Mouse (Mus musculus): ENCODE measurements at regions not wholly inside any gene's neighbourhood (a gene's known extent, or its start where the extent isn't known, plus 50 kb on each side); places are given as distances from the start of the nearest gene placed in this dataset.
"Not testable (repeated sequence)": the region's sequence is repeated elsewhere in the genome, so short reads cannot be mapped to it uniquely, and the experiment has no call there.

DNA sequence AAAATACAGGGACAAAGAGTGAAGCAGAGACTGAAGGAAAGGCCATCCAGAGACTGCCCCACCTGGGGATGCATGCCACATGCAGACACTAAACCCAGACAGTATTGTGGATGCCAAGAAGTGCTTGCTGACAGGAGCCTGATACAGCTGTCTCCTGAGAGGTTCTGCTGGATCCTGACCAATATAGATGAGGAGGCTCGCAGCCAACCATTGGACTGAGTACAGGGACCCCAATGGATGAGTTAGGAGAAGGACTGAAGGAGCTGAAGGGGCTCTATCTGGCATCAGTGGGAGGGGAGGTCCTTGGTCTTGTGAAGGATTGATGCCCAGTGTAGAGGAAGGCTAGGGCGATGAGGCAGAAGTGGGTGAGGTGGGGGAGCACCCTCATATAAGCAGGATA, 514.4 kb downstream of the Gja1 start:
- DNase-seq (ENCODE audit: low spot score): not testable (repeated sequence)

DNA sequence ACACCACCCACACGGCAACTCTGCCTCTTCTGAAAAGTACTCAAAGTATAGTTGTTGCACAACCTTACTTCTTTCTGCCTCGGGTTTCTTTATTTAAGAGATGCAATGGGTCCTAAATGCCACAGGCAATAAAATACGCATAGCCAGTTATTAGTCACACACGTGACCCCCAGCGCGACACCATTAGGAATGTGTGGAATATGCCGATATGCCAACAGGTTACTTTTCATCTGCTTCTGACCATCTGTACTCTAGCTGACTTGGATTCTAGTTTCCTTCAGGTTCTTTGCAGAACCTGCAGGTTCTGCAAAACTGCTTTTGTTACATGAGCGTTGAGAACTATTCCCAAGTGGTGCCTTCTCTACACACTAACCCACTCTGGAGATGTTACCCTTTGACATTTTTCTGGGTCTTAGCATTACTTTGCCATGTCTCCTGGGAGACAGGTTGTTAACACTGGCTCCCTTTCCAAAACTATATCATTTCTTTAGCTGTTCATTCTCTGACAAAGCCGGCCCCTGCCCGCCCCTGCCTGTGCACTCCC, 515.6 kb downstream of the Gja1 start:
- DNase-seq (ENCODE audit: low spot score): no peak

- no peak for DNase-seq (ENCODE audit: low spot score)
These were observed 516.1 kb downstream of the Gja1 start for GRCm38 (mm10) chr10:56893210-56893705.

- DNase-seq (ENCODE audit: low spot score): no peak
These were observed 522.6 kb downstream of the Gja1 start for GRCm38 (mm10) chr10:56899640-56900274.

DNA sequence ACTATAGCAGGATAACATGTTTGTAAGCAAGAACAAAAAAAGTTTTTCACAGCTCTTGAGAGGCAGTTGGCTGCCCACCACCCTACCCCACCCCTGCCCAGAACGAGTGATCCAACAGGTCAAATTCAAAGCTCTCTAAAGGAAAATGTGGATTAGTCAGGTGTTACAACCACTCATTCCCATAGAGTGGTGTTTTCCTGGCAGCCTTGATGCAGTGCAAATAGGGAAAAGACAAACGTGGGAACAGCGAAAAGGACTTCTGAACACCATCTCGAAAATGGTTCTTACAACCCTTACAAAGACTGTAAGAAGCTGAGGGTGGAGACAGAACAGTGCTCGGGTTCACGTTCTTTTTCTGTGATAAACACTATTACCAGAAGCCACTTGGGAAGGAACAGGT, 523.8 kb downstream of the Gja1 start:
- peak; percentile 8 for DNase-seq (ENCODE audit: low spot score)

DNA sequence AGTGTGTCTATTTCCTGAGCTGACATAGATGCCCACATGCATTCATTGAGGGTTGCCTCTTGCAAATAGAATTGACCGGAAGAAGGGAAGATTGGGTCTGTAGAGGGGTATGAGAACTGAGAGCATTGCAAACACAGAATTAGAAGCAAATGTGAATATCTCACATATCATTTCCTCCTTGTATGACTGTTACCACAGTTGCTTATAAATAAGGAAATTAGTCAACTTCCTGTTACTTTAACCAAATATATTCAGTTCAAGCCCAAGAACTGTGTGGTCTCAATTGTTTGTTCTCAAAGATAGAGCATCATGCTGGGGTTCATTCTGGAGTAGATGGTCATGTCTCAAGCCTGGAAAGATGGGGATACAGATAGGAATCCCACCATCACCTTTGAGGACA, 535.6 kb downstream of the Gja1 start:
- DNase-seq (ENCODE audit: low spot score): no peak

DNA sequence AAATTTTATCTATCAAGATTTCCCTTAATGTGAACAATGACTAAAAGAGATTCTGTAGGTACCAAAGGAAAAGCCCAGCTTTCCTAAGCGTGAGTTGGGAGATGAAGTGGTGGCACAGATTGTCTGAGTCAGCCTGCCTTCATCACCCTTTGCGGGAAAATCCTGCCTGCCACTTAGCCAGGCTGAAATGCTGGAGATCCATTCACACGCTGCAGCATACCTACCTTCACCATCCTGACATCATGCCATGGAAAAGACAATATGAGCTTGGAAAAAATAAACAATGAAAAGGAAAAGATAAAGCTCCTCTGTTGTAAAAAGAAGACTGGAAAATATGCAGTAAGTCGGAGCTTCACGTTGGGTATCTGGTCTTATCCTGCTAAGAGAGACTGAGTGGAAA, 537.0 kb downstream of the Gja1 start:
- no peak for DNase-seq (ENCODE audit: low spot score)

DNA sequence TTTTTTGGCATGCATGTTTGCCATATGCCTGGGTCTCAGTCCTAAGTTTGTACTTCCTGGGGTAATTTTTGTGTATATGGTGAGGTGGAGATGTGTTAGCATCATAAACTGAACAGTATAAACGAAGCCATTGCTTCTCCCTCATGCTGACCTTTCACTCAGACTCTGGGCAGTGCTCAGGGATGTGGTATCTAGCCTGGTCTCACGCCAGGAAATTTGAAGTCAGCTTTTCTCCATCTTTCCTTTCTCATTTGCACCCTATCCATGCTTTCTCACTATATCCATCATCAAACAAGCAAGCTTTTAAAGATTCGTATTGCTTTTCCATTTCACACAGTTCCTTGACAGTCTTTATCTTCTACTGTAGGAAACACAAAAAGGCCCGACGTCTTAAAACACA, 541.3 kb downstream of the Gja1 start:
- no peak for DNase-seq (ENCODE audit: low spot score)

DNA sequence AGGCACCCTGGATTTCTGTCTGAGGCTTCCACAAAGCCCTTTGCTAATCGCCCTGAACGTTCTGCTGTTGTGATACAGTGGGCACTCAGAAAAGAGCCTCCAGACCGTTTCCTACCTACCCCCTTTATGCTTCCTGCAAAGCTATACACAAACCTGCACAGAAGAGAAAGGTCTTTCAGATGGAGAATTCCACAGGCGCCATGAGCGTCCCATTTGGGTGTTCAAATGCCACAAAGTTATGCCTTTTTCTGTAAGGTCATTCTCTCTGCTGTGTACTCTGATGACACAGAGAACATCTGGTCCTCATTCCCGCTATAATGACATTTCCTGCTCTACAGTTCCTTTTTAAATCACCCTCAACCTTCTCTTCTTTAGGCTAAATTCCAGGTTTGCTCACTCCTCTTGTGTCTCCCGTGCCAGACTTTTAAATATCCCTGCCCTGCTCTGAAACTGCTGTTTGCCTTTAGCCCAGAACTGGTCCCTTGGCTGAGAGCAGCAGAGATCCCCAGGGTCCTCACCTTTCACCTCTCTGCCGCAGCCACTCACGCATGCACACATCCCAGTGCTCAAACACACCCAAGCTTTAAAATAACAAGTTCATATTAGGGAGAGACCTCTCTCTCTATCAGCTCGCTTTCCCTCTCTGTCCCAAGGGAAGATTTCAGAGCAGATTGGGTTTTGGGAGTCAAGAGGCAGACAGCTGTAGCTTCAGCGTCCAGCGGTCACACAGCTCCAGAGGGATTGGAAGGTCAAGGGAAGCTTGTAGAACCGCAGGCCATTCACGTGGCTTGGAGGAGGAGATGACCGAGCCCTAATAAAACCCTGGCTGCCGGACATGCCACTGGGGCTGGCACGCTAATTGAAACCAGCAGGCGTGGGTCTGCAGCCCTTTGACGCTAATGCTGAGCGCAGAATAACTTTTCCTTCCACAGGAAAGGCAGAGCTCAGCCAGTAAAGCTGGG, 543.9 kb downstream of the Gja1 start:
- no peak for DNase-seq (ENCODE audit: low spot score)

DNA sequence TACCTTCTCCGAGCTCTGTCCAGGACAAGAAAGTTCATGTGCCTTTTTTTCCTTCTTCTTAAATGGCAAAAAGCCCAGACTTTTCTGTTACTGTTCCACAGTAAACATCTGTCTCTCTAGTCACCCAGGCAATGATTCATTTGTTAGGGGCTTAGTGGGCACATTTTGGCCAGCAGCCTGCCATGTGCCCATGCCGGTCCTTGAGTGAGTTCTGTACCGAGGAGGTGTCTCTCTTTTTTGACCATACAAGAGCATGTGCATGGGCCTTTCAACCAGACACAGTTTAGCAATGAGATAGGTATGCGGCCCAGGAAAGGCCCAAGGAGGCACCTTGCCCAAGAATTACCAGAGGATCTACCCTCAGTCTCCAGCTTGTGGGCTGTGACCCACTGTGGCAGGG, 551.0 kb upstream of the Hsf2 start:
- DNase-seq (ENCODE audit: low spot score): no peak

GRCm38 (mm10) chr10:56941972-56942371, 544.2 kb upstream of the Hsf2 start:
- DNase-seq (ENCODE audit: low spot score): no peak

DNA sequence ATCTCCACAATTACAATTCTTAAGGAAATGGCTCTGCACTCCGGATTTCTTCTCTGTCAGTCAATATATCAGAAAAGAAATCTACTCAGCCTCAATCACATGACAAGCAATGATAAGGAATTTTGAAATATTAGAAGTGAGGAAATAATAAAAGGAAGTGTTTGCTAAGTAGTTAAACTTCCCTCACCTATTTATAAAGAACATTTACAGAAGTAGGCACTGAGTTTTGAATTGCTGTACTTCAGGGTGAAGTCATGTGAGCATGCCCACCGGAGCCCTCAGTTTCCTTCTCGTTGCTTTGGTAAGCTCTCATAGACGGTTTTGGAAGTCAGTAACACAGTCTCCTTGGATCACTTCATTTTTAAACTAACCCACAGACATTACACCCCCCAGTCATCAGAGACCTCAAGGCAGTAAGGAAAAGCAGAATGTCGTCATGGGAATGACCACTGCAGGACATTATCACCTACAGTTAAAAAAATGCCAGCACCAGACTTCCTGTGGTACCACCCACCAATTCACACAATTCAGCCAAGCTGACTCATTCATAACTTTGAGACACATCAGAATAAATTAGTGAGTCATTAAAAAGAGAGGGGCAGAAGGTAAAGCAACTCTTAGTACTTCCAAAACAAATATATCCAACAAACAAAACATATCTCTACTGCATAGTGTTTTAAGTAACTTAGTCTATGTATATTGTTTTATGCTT, 541.6 kb upstream of the Hsf2 start:
- no peak for DNase-seq (ENCODE audit: low spot score)

- DNase-seq (ENCODE audit: low spot score): peak; percentile 55
These were observed 529.5 kb upstream of the Hsf2 start for GRCm38 (mm10) chr10:56956728-56957127.

DNA sequence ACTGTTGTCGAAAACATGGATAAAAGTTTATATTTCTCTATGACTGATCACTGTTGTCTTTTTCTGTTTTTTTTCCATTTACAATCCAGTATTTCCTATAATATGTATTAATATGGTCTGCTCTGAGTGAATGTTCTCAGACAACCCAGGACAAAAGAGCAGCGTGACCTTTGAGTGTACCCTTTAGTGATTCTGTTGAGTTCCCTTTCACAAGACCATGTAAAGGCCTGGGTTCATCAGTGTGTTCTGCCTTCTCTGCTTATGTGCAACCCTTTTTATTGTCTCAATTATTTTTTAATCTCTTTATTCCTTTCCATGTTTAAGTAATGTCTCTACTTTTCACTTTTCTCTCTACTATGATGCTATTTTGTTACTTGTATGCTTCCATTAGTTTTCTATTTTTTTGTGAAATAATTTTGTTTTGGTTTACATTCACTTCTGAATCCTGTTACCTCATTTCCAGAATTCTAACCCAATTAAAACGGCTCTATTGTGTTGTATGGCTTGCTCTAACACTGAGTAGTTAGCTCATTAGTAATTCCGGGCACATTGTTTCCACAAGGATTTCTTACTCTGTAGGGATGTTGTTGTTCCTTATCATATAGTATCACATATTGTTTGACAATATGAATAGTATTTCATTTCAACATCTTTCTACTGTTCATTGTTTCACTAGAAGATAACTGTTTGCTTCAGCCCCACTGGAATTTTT, 523.9 kb upstream of the Hsf2 start:
- DNase-seq (ENCODE audit: low spot score): no peak

- peak; percentile 53 for DNase-seq (ENCODE audit: low spot score)
These were observed 523.0 kb upstream of the Hsf2 start for GRCm38 (mm10) chr10:56963215-56963614.

DNA sequence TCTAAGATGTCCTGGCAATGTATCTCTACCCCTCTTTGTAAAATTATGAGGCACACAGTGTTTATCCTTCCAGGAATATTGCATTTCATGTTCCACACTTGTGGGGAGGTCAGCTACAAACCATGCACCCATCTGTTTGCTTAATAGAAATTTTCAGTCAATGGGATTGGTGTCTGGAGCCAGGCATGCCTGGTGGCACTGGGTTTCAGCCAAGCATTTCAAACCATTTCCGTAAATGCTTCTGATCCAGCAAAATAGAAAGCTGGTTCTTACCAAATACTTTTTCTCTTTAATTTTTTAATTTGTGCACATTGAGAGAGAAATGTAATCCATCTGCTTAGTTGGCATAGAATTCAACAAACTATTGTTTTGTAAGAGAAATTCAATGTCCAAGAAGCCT, 517.3 kb upstream of the Hsf2 start:
- DNase-seq (ENCODE audit: low spot score): no peak

GRCm38 (mm10) chr10:56974812-56975211, 511.4 kb upstream of the Hsf2 start:
- DNase-seq (ENCODE audit: low spot score): no peak

GRCm38 (mm10) chr10:56979601-56980000, 506.6 kb upstream of the Hsf2 start:
- no peak for DNase-seq (ENCODE audit: low spot score)

DNA sequence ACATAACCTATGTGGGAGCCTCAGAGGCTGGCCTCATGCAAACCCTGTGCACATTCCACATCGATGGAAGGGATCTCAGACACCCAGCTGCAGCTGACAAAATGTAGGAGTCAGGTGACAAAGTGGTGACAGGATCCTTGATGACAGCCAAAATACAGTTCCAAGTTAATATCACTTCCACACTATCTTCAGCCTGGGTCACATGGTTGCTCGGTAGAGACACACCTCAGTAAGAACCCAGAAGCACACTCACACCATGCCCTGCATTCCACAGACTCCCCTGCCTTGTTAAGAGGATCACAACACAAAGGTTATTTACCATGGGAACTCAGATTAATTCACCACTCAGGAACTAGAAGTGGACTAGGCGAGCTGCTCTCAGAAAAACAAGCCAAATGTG, 505.4 kb upstream of the Hsf2 start:
- peak; percentile 71 for DNase-seq (ENCODE audit: low spot score)

DNA sequence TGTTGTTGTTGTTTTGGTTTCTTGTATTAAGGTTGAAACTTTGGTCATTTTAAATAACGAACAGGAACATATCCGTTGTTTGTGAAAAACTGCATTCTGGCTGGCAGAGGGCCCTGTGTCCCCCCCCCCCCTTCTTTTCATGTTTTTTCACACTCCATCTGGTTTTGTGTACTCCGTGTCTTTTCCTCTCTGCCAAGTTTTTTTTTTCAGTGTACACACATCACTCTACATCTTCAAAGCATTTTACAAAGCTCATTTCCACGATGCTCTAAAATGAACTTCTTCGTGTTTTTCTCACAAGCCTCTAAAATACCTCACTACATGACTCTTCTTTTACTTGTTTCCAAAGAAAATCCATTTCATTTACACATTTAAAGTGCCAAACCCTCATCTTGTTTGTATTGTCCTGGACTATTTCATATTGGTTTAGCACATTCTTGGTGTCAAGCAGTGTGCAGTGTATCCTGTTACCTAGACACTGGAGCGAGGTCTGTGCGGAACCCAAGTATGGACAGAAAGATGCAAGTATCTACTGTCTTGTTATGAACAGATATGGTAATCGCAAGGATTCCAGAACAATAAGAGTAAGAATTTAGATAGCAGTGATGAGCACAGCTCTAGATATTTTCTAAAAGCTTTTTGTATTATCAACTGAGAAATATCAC, 503.5 kb upstream of the Hsf2 start:
- no peak for DNase-seq (ENCODE audit: low spot score)

- no peak for DNase-seq (ENCODE audit: low spot score)
These were observed 491.2 kb upstream of the Hsf2 start for GRCm38 (mm10) chr10:56994969-56995368.
